Mouse (Mus musculus) retina, postnatal 7 days (tissue): Measurements from ENCODE around the gene Card19.
A peak's percentile ranks its signal among the peaks of the same experiment; 100 is the strongest.

Experiments used
- DNase-seq: peaks from one replicate; pipeline ENCODE4 v3.0.0-alpha.2; 2012; ENCODE audit warnings: low read depth, low spot score

Card19 gene

GRCm38 (mm10) chr13:49215504-49216219 lies at the start of gene Card19:
TSS of gene Card19 (minus strand) at chr13:49216037.
- DNase-seq = peak; percentile 89

- no peak for DNase-seq
Measured at GRCm38 (mm10) chr13:49260036-49260722, 44.3 kb upstream of the Card19 start.

- DNase-seq = no peak
Measured at GRCm38 (mm10) chr13:49257819-49258313, 42.0 kb upstream of the Card19 start.

GRCm38 (mm10) chr13:49252746-49253145 lies 36.9 kb upstream of the Card19 start:
- DNase-seq = no peak

GRCm38 (mm10) chr13:49252113-49252512 lies 36.3 kb upstream of the Card19 start:
- DNase-seq = no peak

GRCm38 (mm10) chr13:49250716-49251517 lies 35.1 kb upstream of the Card19 start:
- peak; percentile 63 for DNase-seq

- no peak for DNase-seq
Measured at GRCm38 (mm10) chr13:49249634-49250033, 33.8 kb upstream of the Card19 start.

GRCm38 (mm10) chr13:49248923-49249322 lies 33.1 kb upstream of the Card19 start:
- DNase-seq = no peak

- peak; percentile 43 for DNase-seq
Measured at GRCm38 (mm10) chr13:49248467-49248862, 32.6 kb upstream of the Card19 start, which contains the start of gene Susd3. TSS of gene Susd3 (minus strand) at chr13:49248706.

- DNase-seq = peak; percentile 40
Measured at GRCm38 (mm10) chr13:49247740-49248466, 32.1 kb upstream of the Card19 start.

GRCm38 (mm10) chr13:49247232-49247739 lies 31.4 kb upstream of the Card19 start:
- DNase-seq = no peak

GRCm38 (mm10) chr13:49246626-49247025 lies 30.8 kb upstream of the Card19 start:
- DNase-seq = no peak

- no peak for DNase-seq
Measured at GRCm38 (mm10) chr13:49246011-49246410, 30.2 kb upstream of the Card19 start.

GRCm38 (mm10) chr13:49245251-49245650 lies 29.4 kb upstream of the Card19 start:
- DNase-seq = no peak

GRCm38 (mm10) chr13:49243492-49243891 lies 27.7 kb upstream of the Card19 start:
- no peak for DNase-seq

- DNase-seq = no peak
Measured at GRCm38 (mm10) chr13:49242321-49243065, 26.7 kb upstream of the Card19 start.

- no peak for DNase-seq
Measured at GRCm38 (mm10) chr13:49238737-49239136, 22.9 kb upstream of the Card19 start.

GRCm38 (mm10) chr13:49237617-49238016 lies 21.8 kb upstream of the Card19 start:
- no peak for DNase-seq

GRCm38 (mm10) chr13:49234711-49235110 lies 18.9 kb upstream of the Card19 start:
- no peak for DNase-seq

- no peak for DNase-seq
Measured at GRCm38 (mm10) chr13:49233792-49234572, 18.1 kb upstream of the Card19 start.
